Mouse (Mus musculus) lung, postnatal 0 days (tissue): ENCODE measurements around the gene Nlrc4.

ENCODE experiments used
- CTCF ChIP-seq: IDR thresholded peaks from 2 replicates; pipeline ENCODE4 v1.5.1; 2016; ENCODE audit warnings: antibody characterized with exemption, mild to moderate bottlenecking
- EP300 ChIP-seq: IDR thresholded peaks from 2 replicates; pipeline ENCODE4 v1.6.1; 2016; ENCODE audit warnings: antibody characterized with exemption, mild to moderate bottlenecking, control low read depth

DNA sequence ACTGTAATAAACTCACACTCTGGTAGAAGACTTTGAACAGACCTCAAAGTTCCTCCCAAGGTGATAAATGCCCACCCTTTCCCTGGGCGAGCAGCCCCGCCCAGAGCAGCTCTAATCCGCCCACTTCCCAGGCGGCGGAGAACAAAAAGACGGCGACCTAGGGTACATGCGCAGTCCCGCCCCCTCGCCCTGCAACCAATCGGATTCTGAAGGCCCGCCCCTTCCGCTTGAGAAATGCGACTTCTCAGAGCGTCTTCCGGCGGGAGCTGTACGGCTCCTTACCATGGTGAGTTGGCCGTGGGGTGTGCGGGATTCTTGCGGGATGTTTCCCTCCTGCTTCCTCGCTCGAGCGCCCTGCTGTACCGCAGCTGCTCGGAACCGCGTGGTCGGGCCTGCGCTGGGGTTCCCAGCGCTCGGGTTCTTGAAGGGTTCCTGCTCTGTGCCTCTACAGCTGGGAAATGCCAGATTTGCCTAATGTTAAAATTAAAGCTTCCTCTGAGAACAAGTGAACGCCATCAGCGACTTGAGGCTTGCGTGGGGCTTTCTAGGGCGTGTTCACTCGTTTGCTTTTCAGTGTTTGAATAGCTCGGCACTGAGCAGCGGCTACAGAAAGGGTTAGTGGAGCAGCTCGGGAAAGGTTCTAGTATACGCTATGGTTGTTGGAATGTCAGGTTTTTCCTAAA lies 63.4 kb downstream of the Nlrc4 start, which contains the start of gene Slc30a6:
- TF ChIP-seq CTCF (no peak), EP300 (no peak)
